Mouse (Mus musculus) adrenal gland (tissue): ENCODE measurements at regions not wholly inside any gene's neighbourhood (a gene's known extent, or its start where the extent isn't known, plus 50 kb on each side); places are given as distances from the start of the nearest gene placed in this dataset.

Source experiments
- intact Hi-C: fragments of 180-260 bp; cut with DNase I; formaldehyde crosslinking; loops from one replicate; pipeline ENCODE4 v1.15.1; 2025

GRCm38 (mm10) chrX:35791273-35791672 lies 97.4 kb upstream of the Dock11 start:
- intact Hi-C loops, result no loop called here

GRCm38 (mm10) chrX:35813206-35813605 lies 75.4 kb upstream of the Dock11 start:
- intact Hi-C loops, result no loop called here

- intact Hi-C loops, result loop anchor here (5.0 kb wide), 1 partner anchor 163 kb away; no protein-coding TSS in a partner anchor
Measured at GRCm38 (mm10) chrX:35834411-35834810, 54.2 kb upstream of the Dock11 start.

- intact Hi-C loops, result no loop called here
Measured at GRCm38 (mm10) chrX:35838064-35838463, 50.6 kb upstream of the Dock11 start.
